Mouse (Mus musculus) embryonic facial prominence, embryonic 15.5 days (tissue): Measurements from ENCODE around the gene Pgpep1. TPM values are rescaled to one million over a fixed set of nuclear protein-coding genes. Genes with fewer than 3 reads are reported as not detected.
A peak's percentile ranks its signal among the peaks of the same experiment; 100 is the strongest.

Source experiments
- ATAC-seq: fragments of 200-750 bp; cut with Nextera tagmentation; 2 replicates; pipeline ENCODE4 v1.8.0; 2017; ENCODE audit warnings: low read depth, moderate TSS enrichment; ENCODE audit not compliant: insufficient number of reproducible peaks, low FRiP score, low TSS enrichment
- H3K27ac ChIP-seq: fragments of 300-500 bp; sonication (generic); replicated peaks from 2 replicates; pipeline ENCODE4 v1.5.1; 2015; ENCODE audit warnings: mild to moderate bottlenecking, inconsistent platforms
- H3K27me3 ChIP-seq: fragments of 300-500 bp; sonication (generic); 2 replicates; pipeline ENCODE4 v1.6.1; 2015; ENCODE audit warnings: inconsistent platforms
- H3K36me3 ChIP-seq: fragments of 300-500 bp; sonication (generic); 2 replicates; pipeline ENCODE4 v1.6.1; 2015; ENCODE audit warnings: mild to moderate bottlenecking, inconsistent platforms
- H3K4me1 ChIP-seq: fragments of 300-500 bp; sonication (generic); 2 replicates; pipeline ENCODE4 v1.6.1; 2015; ENCODE audit warnings: inconsistent platforms
- H3K4me2 ChIP-seq: fragments of 300-500 bp; sonication (generic); replicated peaks from 2 replicates; pipeline ENCODE4 v1.6.1; 2015; ENCODE audit warnings: mild to moderate bottlenecking, inconsistent platforms
- H3K4me3 ChIP-seq: fragments of 300-500 bp; sonication (generic); replicated peaks from 2 replicates; pipeline ENCODE4 v1.5.1; 2015; ENCODE audit warnings: mild to moderate bottlenecking, inconsistent platforms
- H3K9ac ChIP-seq: fragments of 300-500 bp; sonication (generic); 2 replicates; pipeline ENCODE4 v1.6.1; 2015; ENCODE audit warnings: inconsistent platforms
- H3K9me3 ChIP-seq: fragments of 300-500 bp; sonication (generic); replicated peaks from 2 replicates; pipeline ENCODE4 v1.6.1; 2016; ENCODE audit warnings: inconsistent platforms
- WGBS: fragments of 180-500 bp; shearing (Covaris S2); methylation state at CpG from one replicate; pipeline ENCODE4 v1.1.7; 2015; 5-methylcytosine and 5-hydroxymethylcytosine counted together
- polyA plus RNA-seq: library from polyadenylated mRNA; unstranded; fragments of >200 nt; fragmentation: Nextera tagmentation; extraction: Ambion mirVana; gene quantifications from 2 replicates; pipeline ENCODE4 v1.2.1, GENCODE M21; 2015

Pgpep1 gene
- polyA plus RNA-seq, 1 experiment from 2014 or later: 56.6 TPM

DNA sequence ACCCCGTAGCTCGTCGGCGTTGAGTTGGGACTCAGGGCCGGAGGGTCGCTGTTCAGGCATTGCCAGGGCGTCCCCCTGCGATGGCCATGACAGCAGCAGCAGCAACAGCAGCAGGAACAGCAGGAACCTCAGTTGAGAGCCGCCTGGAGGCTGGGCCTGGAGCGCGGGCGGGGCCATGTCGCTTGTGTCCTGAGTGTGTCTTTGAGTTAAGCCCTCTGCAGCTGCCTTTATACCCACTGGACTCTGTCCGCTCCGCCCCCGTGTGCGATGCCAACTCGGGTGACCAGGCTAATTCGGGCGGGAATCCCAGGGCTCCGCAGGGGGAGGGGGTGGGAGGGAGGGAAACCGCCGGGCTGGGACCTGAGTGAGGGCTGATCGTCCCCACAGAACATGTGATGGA lies 28.8 kb downstream of the Pgpep1 start:
- Histone ChIP-seq H3K4me1 (peaks cover 31% of the 10 kb centered on the region), H3K9me3 (no peaks in the 10 kb centered on the region), H3K27ac (no peak overlapping the region), H3K27me3 (peaks cover 11% of the 10 kb centered on the region), H3K36me3 (no peaks in the 10 kb centered on the region), H3K4me2 (peak overlapping the region; percentile 15; the same call in 1 of the 2 replicates), H3K4me3 (no peak overlapping the region), H3K9ac (no peak overlapping the region)
- ATAC-seq: no peak
- WGBS: 18% methylated on average over 24 of the region's 24 CpGs

DNA sequence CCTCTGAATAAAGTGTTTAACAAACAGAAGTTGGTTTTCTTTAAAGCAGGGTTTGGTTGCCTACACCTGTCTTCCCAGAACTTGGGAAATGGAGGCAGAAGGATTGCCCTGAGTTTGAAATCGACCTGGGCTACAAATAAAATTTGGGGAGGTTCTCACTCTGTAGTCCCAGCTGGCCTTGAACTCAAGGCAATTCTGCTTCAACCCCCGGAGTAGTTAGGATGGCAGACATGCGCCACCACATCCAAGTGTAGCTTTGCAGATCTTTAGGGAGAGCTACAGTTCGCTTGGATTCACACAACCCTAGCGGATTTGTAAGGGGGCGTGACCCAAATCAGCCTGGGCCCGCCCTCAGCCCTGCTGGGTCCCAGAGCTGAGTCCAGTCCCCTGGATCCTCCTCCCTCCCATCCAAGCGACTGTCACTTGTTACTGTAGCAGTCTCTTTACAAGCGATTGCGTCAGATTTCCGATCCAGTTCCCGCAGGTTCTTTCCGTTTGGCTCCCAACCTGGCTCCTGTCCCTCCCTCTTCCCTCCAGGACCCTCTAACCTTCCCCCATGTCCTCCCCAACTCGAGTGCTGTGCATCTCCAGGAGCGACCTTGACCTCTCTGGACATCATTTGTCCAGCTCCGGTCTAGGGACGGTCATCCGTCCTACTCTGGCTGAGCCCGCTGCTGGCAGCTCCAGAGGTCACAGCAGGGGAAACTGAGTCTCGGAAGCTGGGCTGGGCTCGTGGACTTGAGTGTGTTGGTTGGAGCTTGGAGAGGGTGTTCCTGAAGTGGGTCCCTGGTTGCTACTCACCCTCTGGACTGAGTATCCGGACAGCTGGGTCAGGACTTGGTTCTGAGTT lies 29.4 kb downstream of the Pgpep1 start:
- H3K27me3 ChIP-seq: peaks cover 11% of the 10 kb centered on the region
- WGBS: 15% methylated on average over 22 of the region's 22 CpGs
- H3K27ac ChIP-seq: peak overlapping the region; percentile 23; the same call in 1 of the 2 replicates
- no peak overlapping the region for H3K9ac ChIP-seq
- H3K36me3 ChIP-seq: no peaks in the 10 kb centered on the region
- peak overlapping the region; percentile 56; the same call in 1 of the 2 replicates for H3K4me3 ChIP-seq
- H3K4me1 ChIP-seq: peaks cover 31% of the 10 kb centered on the region
- H3K4me2 ChIP-seq: peak overlapping the region; percentile 83
- H3K9me3 ChIP-seq: no peaks in the 10 kb centered on the region
- 0 out of 2 replicates have a peak, but pooled peaks have one; percentile 31 for ATAC-seq

- Histone ChIP-seq H3K4me3 (peak overlapping the region; percentile 56), H3K36me3 (no peaks in the 10 kb centered on the region), H3K4me1 (peaks cover 36% of the 10 kb centered on the region), H3K27me3 (peaks cover 11% of the 10 kb centered on the region), H3K27ac (peak overlapping the region; percentile 23; the same call in 1 of the 2 replicates), H3K9me3 (no peaks in the 10 kb centered on the region), H3K9ac (peak overlapping the region; percentile 37), H3K4me2 (peak overlapping the region; percentile 83)
- WGBS: 1% methylated on average over 60 of the region's 60 CpGs
- peak; percentile 87 for ATAC-seq
These were observed 30.3 kb downstream of the Pgpep1 start for GRCm38 (mm10) chr8:70629574-70630531.

- WGBS: 48% methylated on average over 7 of the region's 7 CpGs
- Histone ChIP-seq H3K4me3 (peak overlapping the region; percentile 56), H3K9ac (peak overlapping the region; percentile 37; the same call in 1 of the 2 replicates), H3K4me2 (peak overlapping the region; percentile 83), H3K27me3 (peaks cover 11% of the 10 kb centered on the region), H3K36me3 (no peaks in the 10 kb centered on the region), H3K9me3 (no peaks in the 10 kb centered on the region), H3K4me1 (peaks cover 30% of the 10 kb centered on the region), H3K27ac (peak overlapping the region; percentile 23; the same call in 1 of the 2 replicates)
- ATAC-seq: no peak
These were observed 31.1 kb downstream of the Pgpep1 start for GRCm38 (mm10) chr8:70628986-70629490.

- Histone ChIP-seq H3K36me3 (no peaks in the 10 kb centered on the region), H3K4me1 (peaks cover 25% of the 10 kb centered on the region), H3K4me2 (no peak overlapping the region), H3K9ac (no peak overlapping the region), H3K27me3 (peaks cover 17% of the 10 kb centered on the region), H3K4me3 (no peak overlapping the region), H3K27ac (no peak overlapping the region), H3K9me3 (no peaks in the 10 kb centered on the region)
- 85% methylated on average over 5 of the region's 5 CpGs for WGBS
- no peak for ATAC-seq
These were observed 33.1 kb downstream of the Pgpep1 start for GRCm38 (mm10) chr8:70627041-70627440.

DNA sequence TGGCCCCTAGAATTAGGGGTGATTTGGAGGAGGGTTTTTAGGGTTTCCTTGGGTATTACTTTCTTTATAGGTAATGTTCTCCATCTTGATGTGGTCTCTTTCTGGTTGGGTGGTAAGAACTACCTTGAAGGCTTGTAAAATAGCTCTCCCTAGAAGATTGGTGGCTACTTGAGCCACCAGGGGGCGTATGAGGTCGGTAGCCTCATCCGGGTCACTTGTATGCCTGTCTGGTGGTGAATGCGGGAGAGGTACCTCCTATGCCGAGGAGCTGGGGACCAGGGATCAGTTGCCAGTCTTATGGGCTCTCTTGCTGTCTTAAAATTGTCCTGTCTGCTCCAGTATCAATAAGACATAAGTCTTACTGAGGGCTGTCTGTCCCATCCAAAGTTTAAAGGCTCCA lies 35.1 kb downstream of the Pgpep1 start:
- Histone ChIP-seq H3K4me2 (0 out of 2 replicates have a peak overlapping the region, but pooled peaks have one; percentile 8), H3K4me1 (peaks cover 9% of the 10 kb centered on the region), H3K27me3 (peaks cover 17% of the 10 kb centered on the region), H3K27ac (no peak overlapping the region), H3K9ac (no peak overlapping the region), H3K4me3 (no peak overlapping the region), H3K36me3 (no peaks in the 10 kb centered on the region), H3K9me3 (no peaks in the 10 kb centered on the region)
- WGBS: 12% methylated on average over 5 of the region's 5 CpGs
- no peak for ATAC-seq

DNA sequence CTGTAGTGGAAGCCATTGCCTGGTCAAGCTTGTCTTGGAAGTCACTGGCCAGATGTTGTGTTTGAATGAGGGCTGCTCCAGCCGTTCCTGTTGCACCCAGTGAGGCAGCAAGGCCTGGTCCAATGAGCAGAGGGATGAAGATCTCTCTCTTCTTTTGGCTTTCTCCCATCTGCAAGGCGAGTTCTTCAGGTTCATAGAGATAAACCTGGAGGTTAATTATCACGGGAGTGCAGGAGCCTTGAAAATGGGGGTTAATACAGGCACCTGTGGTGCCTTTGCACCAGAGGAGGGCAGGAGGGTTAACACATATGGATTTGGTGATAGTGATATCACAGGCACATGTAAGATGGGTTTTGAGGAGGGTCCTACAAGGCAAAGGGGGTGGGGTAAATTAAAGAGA lies 38.0 kb downstream of the Pgpep1 start:
- Histone ChIP-seq H3K4me1 (0 out of 2 replicates have a peak, but pooled peaks cover 5% of the 10 kb centered on the region), H3K27me3 (peaks cover 17% of the 10 kb centered on the region), H3K9me3 (no peaks in the 10 kb centered on the region), H3K4me2 (no peak overlapping the region), H3K9ac (no peak overlapping the region), H3K4me3 (no peak overlapping the region), H3K36me3 (no peaks in the 10 kb centered on the region), H3K27ac (no peak overlapping the region)
- whole genome bisulfite sequencing: 51% methylated on average over 3 of the region's 3 CpGs
- no peak for ATAC-seq

- 38% methylated on average over 9 of the region's 9 CpGs for WGBS
- no peaks in the 10 kb centered on the region for H3K36me3 ChIP-seq
- no peak overlapping the region for H3K27ac ChIP-seq
- H3K9ac ChIP-seq: no peak overlapping the region
- no peaks in the 10 kb centered on the region for H3K9me3 ChIP-seq
- peak; percentile 43; the same call in 1 of the 2 replicates for ATAC-seq
- no peaks in the 10 kb centered on the region for H3K4me1 ChIP-seq
- H3K4me2 ChIP-seq: no peak overlapping the region
- H3K4me3 ChIP-seq: no peak overlapping the region
- peaks cover 17% of the 10 kb centered on the region for H3K27me3 ChIP-seq
These were observed 41.3 kb downstream of the Pgpep1 start for GRCm38 (mm10) chr8:70618888-70619334.

- no peaks in the 10 kb centered on the region for H3K36me3 ChIP-seq
- no peaks in the 10 kb centered on the region for H3K4me1 ChIP-seq
- H3K27ac ChIP-seq: no peak overlapping the region
- H3K4me3 ChIP-seq: no peak overlapping the region
- H3K27me3 ChIP-seq: peaks cover 17% of the 10 kb centered on the region
- H3K9me3 ChIP-seq: no peaks in the 10 kb centered on the region
- WGBS: 73% methylated on average over 11 of the region's 11 CpGs
- ATAC-seq: no peak
- no peak overlapping the region for H3K9ac ChIP-seq
- H3K4me2 ChIP-seq: no peak overlapping the region
These were observed 42.2 kb downstream of the Pgpep1 start for GRCm38 (mm10) chr8:70617985-70618384.

GRCm38 (mm10) chr8:70616645-70617044 lies 43.5 kb downstream of the Pgpep1 start:
- Histone ChIP-seq H3K4me3 (no peak overlapping the region), H3K9ac (no peak overlapping the region), H3K27ac (no peak overlapping the region), H3K27me3 (peaks cover 7% of the 10 kb centered on the region; the same call in 1 of the 2 replicates), H3K4me2 (no peak overlapping the region), H3K4me1 (peaks cover 2% of the 10 kb centered on the region; the same call in 1 of the 2 replicates), H3K9me3 (no peaks in the 10 kb centered on the region), H3K36me3 (no peaks in the 10 kb centered on the region)
- no peak for ATAC-seq
- WGBS: 42% methylated on average over 11 of the region's 11 CpGs
